Mouse (Mus musculus): Measurements from ENCODE around the gene Gfm1.
A peak's percentile ranks its signal among the peaks of the same experiment; 100 is the strongest.

The Gfm1 gene

GRCm38 (mm10) chr3:67497998-67498397 is 68.1 kb downstream of the Gfm1 start:
- DNase-seq (ENCODE audit: low spot score): no peak

- DNase-seq (ENCODE audit: low spot score): no peak
Measured at GRCm38 (mm10) chr3:67498773-67499405, 69.0 kb downstream of the Gfm1 start.

GRCm38 (mm10) chr3:67499406-67499791 is 69.5 kb downstream of the Gfm1 start:
- no peak for DNase-seq (ENCODE audit: low spot score)

DNA sequence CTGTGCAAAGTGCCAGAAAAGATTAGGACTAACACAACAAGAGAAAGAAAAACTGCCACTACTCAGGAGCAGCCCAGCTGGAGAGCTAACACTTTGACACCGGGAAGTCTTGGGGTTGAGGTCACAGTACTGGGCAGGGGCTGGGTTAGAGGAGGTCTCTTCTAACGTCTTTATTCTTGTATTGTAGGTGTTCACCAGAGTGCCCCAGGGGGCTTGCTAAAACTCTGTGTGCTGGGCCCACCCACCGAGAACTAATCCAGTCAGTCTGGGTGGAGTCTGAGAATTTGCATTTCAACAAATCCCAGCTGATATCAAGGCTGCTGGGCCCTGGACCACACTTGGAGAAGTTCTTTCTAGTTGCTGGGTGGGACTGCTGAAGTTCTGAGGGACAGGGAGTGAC is 74.0 kb downstream of the Gfm1 start:
- peak; percentile 47 for DNase-seq (ENCODE audit: low spot score)

- DNase-seq (ENCODE audit: low spot score): no peak
Measured at GRCm38 (mm10) chr3:67505286-67505685, 75.4 kb downstream of the Gfm1 start.

DNA sequence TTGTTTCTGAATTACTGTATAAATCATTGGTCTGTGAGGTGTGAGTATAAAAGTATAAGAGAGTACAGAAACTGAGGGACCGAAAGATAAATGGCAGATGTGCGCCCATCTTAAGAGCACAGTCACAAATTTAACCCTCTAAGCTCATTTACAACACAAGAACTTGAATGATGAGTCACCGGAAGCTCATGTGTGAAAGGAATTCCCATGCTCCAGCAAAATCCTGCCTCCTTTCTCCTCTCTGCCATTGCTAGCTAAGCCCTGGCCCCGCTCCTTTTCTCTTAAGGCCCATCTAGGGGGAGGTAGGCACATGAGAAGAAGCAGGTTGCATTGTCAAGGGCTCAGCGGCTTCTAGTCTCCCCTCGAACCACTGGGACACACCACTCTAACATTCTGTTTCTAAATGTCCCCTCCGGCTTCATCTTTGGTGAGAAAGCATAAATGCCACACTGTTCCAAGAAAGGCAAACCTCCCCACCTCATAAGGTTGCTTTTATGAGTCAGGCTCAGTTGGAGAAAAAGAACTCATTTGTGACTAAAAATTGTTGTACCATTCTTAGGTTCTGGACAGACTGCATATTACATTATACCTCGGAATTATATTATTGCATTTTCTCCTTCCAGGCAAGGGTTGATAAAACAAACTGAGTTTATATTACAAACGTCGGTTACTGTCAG is 78.5 kb downstream of the Gfm1 start:
- DNase-seq (ENCODE audit: low spot score): no peak

- DNase-seq (ENCODE audit: low spot score): peak; percentile 83
Measured at GRCm38 (mm10) chr3:67512807-67513206, 82.9 kb downstream of the Gfm1 start.

- DNase-seq (ENCODE audit: low spot score): peak; percentile 61
Measured at GRCm38 (mm10) chr3:67514801-67515273, 84.9 kb downstream of the Gfm1 start.

DNA sequence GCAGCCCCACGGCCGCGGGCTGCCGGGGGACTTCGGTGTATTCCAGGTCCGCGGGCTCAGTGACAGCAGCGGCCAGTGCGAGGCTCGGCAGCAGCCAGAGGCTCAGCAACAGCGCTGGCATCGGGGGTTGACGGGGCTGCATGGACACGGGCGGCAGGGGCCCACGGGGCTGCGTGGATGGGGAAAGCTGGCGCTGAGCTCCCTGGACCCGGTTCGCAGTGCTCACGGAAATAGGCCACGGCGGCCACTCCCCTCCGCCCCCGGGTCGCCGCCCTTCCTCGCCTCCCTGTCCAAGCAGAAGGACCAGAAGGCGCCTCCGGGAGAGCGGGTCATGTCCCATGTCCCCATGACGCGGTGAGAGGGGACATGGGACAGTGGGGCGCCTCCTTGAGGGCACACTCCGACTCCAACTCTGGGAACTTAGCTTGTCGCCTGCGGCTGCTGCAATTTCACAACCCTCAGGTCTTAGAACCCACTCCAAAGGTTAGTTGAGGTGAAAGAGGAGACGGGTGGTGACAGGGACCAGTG is 85.4 kb downstream of the Gfm1 start, which contains the start of gene Rarres1:
Gene Rarres1, minus strand, starts transcription at position 250 of the 528 bp plus-strand sequence.
- DNase-seq (ENCODE audit: low spot score): peak; percentile 69

DNA sequence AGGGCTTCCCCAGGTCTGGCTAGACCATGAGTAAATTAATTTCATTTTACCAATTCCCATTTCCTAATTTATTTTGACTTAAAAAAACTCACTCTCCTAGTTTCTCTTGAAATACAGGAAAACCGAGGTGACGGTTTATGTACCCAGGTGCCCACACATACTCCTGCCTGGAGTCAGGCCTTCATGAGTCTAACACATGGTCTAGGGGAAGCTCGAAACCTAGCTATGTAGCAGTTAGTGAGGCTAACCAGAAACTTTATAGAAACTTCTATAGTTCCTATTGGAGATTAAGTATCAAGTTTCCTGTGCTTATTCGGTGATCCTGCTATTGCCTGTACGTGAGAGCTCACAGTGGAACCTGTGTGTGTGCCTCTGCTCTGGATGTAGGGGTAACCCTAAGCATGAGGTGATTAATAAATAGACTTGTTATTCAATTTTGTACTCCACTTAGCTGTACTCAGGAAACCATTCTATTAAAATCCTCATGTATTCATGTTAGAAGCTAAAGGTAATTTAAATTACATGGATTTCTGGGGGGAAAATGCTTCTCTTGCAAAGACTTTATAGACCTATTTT is 90.8 kb downstream of the Gfm1 start:
- no peak for DNase-seq (ENCODE audit: low spot score)

- no peak for DNase-seq (ENCODE audit: low spot score)
Measured at GRCm38 (mm10) chr3:67522709-67523108, 92.8 kb downstream of the Gfm1 start.

GRCm38 (mm10) chr3:67524768-67525167 is 94.9 kb downstream of the Gfm1 start:
- DNase-seq (ENCODE audit: low spot score): no peak

Data from testis, postnatal 10 days (tissue).